Mouse (Mus musculus) lung, postnatal 4 days (tissue): ENCODE results near the gene Ccdc146.
"Not testable (repeated sequence)": the region's sequence is repeated elsewhere in the genome, so short reads cannot be mapped to it uniquely, and the experiment has no call there.

Source experiments
- DNase-seq, 2 experiments: peaks; one replicate each; pipeline ENCODE4 v3.0.0; 2021

Gene Ccdc146

DNA sequence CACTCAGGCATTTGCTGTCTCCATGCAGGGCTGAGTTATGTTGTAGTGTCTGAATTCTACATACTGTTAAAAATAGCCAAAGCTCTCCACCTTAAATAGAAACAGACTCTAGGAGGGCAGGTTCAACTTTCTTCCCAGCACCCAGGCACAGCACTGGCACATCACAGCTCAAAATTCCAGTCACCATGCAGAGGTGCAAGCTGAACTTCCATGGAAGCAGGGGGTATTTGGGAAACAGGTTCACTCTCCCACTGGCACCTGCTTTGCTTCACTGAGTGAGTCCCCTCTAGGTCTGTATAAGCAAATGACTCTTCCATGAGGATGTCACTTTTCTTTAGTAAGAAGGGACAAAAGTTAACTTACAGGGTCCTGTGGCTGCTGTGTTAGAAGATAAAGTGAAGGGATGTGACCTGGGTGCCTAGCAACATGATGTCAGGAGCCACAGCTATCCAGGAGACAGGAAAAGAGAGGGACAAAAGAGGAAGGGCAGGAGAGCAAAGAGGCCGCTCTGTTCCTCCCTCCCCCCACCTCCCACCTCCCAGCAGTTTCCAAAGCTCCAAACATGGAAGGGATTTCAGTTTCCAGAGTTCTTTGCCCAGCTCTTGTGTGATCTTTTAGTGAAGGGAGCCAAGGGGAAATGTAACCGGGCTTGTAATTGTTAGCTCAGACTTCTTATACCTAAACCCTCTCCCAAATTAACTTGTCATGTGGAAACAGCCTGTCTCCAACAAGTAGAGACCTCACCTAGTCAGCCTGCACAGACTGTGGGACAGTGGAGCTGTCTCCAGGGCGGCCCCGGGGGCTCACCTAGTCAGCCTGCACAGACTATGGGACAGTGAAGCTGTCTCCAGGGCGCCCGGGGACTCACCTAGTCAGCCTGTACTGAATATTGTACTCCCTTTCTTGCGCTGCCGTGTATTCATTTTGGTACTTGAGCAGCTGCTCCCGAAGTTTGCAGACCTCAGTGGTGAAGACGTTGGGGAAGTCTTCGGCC is 94.5 kb downstream of the Ccdc146 start:
- no peak for DNase-seq

- DNase-seq, result no peak
Observed at GRCm38 (mm10) chr5:21328560-21328959, 95.9 kb downstream of the Ccdc146 start.

DNA sequence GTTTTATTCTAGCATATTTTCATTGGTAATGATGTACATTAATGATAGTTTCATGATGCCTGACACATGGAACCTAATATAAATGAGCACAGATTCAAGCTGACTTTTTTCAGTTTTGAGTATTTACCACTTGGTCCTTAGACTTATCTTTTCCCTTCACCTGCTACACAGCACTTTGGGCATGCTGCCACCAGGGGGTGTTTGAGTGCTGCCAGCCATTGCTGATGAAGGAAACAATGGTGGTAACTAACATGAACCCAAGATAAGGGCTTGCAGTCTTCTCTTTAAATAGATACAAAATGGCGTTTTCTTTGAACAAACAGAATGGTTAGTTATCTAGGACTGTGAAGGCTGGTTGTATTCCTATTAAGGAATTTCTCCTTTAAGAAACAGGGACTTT is 98.0 kb downstream of the Ccdc146 start:
- peak; percentile 42 to 78 for DNase-seq

GRCm38 (mm10) chr5:21320138-21320537 is 104.3 kb downstream of the Ccdc146 start:
- DNase-seq, result no peak

DNA sequence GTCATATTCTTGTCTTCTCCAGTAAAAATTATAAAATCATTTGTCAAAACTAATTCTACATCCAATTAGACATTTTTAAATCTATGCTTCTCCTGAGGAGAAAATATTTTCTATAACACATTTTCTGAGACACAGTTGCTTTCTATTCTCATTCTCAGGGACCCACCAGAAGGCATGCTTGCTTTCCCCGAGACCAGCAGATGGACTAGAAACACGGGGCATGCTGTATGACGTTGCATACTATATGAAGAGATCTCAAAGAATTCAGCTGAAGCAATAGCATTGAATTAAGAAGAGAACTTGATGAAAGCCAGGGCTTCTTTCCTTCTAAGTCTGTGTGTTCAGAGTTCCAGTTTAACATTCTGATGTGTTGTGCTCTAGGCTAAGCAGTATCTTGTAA is 109.8 kb downstream of the Ccdc146 start:
- no peak for DNase-seq

DNA sequence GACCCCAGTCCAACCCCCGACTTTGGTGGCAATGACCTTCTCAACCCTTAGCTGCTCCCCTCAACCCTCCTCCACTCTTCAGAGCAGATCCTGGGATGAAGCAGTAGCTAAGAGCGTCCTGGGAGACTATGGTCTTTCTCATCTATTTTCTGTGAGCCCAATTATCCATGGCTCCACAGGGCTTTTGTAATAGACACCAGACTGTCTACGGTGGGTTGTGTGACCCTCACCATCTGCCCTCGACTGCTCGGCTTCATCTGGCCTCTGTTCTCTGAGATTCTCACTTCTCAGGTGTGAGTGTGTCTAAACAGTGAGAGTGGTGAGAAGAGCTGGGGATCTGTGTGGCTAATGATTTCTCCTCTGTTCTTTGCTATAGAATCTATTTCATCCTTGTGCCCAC is 117.3 kb downstream of the Ccdc146 start:
- no peak for DNase-seq

DNA sequence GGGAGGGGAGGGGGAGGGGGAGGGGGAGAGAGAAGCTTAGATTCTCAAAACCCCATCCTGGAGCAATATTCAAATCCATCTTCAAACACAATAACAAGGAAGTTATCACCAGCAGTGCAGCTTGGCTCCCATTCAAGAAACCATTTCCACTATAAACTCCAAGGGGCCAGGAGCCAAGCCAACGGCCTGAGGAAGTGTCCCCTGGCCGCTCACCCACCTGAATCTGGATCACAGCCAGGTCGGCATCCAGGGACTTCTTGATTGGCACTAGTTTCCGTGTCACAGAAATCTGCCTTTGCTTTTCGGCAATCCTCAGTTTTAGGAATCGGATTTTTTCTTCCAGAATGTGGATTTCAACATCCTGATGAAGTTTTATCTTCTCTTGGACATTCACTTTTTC is 123.5 kb downstream of the Ccdc146 start:
- peak; percentile 38 to 61 for DNase-seq

- DNase-seq, result no peak
Observed at GRCm38 (mm10) chr5:21300058-21300457, 124.4 kb downstream of the Ccdc146 start.

DNA sequence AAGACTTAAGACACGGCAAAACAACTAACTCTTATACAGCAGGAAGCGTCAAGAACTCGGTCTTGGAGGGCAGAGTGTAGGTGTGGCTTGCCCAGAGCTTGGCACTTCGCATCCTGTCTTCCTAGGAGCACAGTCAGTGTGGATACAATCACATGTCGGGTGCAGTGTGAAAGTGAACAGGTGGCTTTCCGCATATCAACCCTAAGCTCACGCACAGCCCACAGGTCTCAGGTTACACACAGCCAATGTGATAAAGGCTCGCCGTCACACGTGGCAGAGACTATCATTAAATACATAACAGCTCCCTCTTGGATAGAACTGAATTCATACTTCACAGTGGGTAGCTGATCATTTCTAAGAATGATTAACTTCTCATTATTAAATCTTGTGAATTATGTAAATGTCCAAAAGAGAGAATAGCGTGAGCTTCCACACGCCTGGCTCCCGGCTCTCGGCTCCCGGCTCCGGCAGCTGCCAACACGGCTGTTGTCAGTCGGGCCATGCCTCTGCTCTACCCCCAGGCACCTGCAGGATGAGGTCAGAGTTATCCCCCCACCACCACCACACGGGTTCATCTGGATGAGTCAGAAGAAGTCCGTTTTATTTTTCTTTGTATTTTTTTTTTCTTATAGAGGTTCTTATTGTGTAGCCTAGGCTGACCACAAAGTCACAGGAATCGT is 125.3 kb downstream of the Ccdc146 start:
- no peak for DNase-seq

DNA sequence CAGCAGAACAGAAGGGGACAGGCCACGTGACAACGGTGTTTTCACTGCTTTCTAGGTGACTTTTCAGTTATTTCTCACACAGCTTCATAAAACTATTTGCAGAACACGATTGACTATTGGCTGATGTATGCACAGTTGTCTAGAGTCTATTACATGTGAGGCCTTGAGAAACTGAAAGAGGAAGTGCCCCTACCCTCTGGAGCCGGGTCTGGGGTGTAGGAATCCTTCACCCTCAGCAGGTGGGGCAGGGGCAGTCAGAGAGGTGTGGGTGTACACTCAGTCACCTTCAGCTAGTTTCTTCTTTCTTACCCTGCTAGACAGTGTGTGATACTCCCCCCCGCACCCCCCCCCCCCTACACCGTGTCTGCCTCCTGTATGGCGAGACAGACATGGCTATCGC is 128.8 kb downstream of the Ccdc146 start:
- DNase-seq, result no peak

- DNase-seq, result no peak
Observed at GRCm38 (mm10) chr5:21290594-21290993, 133.9 kb downstream of the Ccdc146 start.

DNA sequence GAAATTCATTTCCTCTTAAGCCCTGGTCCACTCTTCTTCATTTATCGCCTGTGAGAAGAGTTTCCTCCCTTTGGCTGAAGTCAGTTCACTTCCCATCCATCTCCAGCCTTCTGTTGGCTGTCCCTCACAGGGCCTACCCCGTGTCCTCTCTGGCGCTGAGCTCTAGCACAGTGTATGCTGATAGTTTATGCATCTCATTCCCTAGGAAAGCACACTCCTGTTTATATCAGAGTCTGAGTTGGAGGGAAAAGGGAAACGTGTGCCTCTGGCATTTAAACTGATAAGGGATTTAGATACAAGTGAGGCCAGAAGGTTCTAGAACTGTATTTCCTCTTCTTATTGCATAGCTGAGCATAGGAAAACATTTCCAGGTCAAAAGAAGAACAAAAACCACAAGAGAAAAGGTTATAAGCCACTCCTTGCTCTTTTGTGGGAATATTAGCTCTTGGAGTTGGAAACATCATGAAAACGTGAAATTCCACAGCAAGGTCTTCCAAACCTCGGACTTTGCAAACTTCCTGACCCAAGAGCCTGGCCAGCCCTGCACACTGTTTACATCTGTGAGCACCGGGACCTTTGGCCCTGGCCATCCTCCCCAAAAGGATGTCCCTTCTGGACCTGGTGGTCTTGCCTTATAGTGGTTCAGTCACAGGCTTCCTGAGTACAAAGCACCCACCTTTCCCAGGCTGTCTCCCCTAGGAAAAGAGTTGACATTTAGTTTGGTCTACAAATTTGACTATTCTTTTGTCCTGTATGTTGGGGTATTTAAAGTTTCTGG is 135.6 kb downstream of the Ccdc146 start:
- peak in 1 of 2 experiments; percentile 38 for DNase-seq

DNA sequence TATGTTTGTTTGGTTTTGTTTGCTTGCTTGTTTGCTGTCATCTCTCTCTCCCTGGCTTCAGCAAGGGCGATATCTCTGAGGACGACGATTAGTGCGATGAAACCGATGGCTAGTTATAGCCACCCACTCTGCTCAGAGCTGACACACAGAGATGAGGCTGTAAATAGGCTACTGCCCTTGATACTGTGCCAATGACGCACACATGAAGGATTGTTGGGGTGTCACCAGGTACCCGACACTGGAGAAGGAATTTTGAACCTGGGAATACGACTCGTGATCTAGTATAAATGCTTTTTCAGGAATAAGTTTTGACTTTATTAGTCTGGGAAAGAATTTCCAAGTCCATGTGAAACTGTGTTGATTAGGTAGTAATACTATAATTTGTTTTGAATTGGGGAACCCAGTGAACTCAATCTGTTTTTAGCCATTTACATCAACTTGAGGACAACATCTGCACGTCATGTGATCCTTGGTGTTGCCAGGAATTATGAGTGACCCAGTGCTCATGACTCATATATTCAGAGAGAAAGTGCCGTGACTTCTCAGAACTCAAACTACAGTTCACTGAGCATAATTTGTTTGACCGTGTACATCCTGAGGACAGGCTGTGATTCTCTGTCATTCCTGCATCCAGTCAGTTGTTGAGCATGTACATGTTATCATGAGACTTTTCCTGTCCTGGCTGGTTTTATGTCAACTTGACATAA is 141.0 kb downstream of the Ccdc146 start:
- DNase-seq, result no peak

DNA sequence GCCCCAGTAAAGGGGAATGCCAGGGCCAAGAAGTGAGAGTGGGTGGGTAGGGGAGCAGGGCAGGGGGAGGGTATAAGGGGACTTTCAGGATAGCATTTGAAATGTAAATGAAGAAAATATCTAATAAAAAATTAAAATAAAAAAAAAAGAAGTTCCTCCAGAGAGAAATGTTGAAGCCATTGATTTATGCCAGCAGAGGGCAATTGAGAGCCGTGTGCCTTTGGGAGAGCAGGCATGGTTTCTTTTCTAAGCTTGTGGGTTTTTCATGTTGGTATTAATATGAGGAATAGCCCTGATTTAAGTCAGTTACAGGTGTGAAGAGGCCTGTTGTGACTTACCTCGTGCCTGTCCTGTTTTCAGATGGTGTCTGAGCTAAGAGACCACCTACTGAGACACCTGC is 146.8 kb downstream of the Ccdc146 start:
- DNase-seq, result not testable (repeated sequence)

- DNase-seq, result peak in 1 of 2 experiments; percentile 48
Observed at GRCm38 (mm10) chr5:21271386-21272354, 152.8 kb downstream of the Ccdc146 start.

DNA sequence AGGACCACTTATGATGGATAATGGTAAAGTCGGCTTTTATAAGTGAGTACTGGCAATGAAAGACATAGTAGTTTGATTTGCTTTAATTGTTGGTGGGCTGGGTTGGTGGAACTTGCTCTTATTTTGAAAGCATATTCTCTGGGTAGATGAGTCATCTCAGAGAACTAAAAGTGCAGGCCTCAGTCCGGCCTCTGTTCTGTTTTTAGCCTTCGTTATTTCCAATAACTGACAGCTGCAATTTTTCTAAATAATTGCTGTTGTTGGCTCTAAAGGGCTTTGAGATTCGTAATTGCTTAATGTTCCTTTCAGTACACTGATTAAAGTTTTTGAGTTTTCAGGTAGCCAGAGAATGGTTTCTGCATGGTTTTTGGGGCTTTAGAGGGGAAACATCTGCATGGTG is 153.7 kb downstream of the Ccdc146 start:
- DNase-seq, result no peak

DNA sequence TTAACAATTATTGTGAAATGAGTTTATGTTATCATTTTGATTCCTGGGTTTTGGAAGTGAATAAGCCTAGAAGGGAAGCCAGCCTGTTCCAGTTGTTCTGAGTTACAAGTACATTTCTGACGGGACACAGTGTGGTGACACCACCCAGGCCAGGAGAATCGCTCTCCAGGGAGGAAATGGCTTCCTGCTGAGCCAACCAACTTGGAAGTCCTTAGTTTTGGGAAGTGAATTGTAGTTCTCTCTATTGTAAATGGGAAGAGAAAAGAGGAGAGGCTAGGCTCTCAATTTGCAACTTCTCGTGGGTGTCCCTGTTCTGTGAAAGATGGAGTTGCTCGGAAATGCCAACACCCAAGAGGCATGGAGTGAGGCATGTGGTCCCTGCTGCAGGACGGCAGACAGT is 155.0 kb downstream of the Ccdc146 start:
- no peak for DNase-seq

DNA sequence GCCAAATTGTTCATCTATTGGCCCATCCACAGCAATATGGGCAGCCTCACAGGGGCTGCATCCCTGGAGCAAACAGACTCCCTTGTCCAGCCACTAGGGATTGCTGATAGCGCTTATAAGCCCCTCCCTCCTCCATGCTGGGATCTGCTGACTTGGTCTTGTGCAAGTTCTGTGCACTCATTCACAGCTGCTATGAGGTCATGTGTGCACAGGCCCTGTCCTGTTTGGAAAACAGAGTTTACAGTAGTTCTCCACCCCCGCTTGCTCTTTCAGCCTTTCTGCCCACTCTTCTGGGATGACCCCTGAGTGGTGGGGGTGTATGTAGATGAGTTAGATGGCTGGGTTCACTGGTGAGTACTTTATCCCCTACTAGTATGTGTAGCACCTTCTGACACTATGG is 157.4 kb downstream of the Ccdc146 start:
- DNase-seq, result peak; percentile 17 to 39

- peak; percentile 49 to 86 for DNase-seq
Observed at GRCm38 (mm10) chr5:21265049-21265448, 159.4 kb downstream of the Ccdc146 start.

DNA sequence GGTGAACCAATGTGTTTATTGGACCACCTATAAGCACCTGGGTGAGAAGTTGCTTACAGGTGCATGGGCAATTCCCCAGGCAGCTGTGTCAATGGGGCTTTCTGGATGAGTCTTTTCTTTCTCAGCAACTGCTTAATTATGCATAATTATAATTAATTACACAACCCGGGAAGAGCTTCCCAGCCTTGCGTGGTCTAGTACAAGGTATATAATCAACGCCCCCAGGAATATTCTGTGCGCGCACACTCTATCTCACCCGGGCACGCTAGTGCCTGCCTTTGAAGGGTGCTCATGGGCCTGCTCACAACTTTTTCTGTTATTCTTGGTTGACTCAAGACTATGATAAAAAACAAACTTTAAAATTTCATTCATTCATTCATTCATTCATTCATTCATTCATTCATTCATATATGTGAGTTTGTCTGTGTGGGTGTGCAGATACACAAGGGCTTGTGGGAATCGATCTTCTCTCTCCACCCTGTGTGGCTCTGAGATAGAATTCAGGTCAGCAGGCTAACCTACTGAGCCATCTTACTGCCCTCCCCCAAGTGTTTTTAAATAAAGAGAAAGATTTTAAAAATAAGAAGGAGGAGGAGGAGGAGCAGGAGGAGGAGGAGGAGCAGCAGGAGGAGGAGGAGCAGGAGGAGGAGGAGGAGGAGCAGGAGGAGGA is 160.0 kb downstream of the Ccdc146 start:
- DNase-seq, result no peak
